Mouse (Mus musculus): ENCODE data around the gene Cym.

Cym gene

DNA sequence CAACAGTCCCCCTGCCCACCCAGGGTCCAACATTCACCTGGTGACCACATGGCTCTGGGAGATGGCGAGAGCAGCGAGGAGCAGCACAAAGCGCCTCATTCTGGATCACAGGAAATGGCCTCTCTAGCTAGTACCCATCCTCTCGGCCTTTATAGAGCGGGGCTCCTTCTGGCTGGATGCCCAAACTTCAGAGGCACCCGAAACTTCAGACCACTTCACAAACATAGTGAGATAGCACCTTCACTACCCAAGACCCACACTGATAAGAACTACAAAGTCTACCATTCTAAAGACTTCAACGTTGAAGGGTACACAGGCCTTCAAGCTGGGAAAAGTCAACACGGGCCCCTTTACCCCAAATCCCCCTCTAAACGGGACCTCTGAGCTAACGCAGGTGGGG, at the start of gene Cym:
Gene Cym, minus strand, starts transcription at position 125 of the 400 bp plus-strand sequence.
- DNase-seq, result no peak

- DNase-seq, result no peak
These were observed 45.3 kb upstream of the Cym start for GRCm38 (mm10) chr3:107266814-107267345.

DNA sequence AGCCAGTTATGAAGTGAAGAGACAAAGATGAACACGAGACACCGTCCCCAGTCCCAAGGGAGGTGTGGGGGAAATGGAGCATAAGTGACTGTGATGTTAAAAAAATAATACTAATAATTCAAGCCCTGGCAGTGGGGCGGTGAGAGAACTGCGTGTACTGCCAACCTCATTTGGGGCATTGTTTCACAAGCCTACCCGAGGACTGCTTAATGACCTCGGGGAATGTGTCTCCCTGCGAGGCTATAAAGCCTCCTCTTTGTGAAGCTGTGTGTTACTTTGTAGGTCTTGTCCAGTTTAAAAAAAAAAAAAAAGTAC, 40.3 kb upstream of the Cym start:
- DNase-seq, result peak in 1 of 2 experiments; percentile 28

GRCm38 (mm10) chr3:107260956-107261850, 39.7 kb upstream of the Cym start:
- no peak for DNase-seq

- DNase-seq, result no peak
These were observed 36.4 kb upstream of the Cym start for GRCm38 (mm10) chr3:107257924-107258323.

GRCm38 (mm10) chr3:107256724-107257123, 35.2 kb upstream of the Cym start:
- no peak for DNase-seq

GRCm38 (mm10) chr3:107255992-107256391, 34.5 kb upstream of the Cym start:
- no peak for DNase-seq

- DNase-seq, result no peak
These were observed 32.4 kb upstream of the Cym start for GRCm38 (mm10) chr3:107253925-107254324.

DNA sequence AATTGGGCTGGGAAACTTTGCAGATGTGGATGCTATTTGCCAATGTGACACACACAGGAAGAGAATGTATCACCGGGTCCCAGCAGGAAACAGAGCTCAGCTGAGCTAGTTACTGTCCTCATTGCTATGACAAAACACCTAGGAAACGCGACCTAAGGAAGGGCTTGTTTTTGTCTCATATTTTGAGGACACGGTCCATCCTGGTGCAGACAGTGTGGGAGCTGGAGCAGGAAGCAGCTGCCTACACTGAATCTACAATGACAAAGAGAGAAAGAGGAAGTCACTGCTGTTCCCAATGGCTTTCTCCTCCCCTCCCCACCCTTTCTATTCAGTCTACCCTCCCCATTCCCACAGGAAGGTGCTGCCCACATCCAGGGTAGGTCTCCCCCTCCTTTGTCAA, 30.5 kb upstream of the Cym start:
- peak in 1 of 2 experiments; percentile 24 for DNase-seq

GRCm38 (mm10) chr3:107250320-107250719, 28.8 kb upstream of the Cym start:
- DNase-seq, result no peak

- DNase-seq, result peak; percentile 68 to 71
These were observed 27.5 kb upstream of the Cym start for GRCm38 (mm10) chr3:107249042-107249441.

DNA sequence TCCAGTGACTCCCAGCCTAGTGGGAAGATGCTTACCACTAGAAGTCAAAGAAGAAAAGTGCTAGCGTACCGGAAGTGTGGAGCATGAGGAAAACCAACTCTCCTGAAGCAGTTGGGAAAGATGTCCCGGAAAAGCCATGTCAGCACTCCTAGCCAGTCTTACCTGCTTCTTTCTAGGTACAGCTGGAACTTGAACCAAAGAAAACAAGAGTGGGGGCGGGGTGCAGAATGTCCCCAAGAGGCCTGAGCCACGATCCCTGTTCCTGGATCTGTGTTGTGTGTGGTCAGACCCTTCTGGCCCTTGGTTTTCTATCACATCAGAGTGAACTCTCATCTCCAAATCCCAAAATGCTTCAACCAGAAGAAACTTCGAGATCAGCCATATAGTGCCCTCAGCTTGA, 25.3 kb upstream of the Cym start:
- no peak for DNase-seq

DNA sequence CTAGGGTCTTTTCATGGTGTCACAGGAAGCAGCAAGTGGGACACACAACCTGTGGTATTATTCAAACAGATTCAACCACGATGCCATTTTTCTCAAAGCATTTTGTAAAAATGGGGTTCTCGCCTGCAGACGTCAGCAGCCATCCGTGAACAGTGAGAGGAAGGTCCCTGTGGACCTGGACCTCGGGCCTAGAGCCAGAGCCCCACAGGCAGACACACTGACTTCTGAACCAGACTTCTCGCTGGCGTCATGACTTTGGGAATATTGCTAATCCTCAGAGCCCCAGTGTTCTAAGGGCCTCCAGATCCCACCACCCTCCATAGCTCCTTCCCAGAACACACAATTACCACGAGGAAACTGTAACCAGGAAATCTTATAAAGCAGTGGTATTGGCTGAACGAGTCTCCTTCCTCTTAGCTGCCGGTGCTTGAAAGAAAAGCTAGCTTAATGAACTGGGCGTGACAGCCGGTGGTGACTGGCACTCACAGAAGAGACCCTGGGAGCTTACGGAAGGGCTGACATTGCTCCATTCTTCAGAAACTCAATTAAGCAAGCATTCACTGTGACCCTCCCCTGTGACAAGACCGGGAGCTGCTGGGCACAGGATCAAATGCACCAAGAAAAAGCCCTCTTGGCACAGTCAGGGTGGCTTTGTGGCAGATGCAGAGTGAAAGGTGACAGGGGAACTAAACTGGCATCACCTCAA, 20.0 kb upstream of the Cym start:
- peak; percentile 28 to 56 for DNase-seq

DNA sequence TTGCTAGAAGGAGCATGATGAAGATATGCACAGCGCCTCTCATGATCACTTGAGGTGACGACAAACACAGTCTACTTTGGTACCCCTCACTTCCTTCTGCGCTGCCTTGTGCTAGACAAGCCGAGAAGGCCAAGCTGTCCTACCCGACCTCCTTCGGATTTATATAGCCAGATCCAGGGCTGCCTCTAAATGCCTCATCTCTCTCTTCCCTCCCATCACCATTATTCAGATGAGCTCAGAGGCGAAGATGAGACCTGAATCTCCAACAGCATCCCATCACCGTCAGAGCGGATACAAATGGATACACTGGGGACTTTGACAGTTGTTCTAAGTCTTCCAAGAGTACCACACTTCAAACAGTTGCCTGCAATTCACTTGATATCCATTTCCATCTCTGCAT, 18.1 kb upstream of the Cym start, which contains the start of gene Prok1:
Gene Prok1, minus strand, starts transcription at position 101 of the 400 bp plus-strand sequence.
- DNase-seq, result no peak

DNA sequence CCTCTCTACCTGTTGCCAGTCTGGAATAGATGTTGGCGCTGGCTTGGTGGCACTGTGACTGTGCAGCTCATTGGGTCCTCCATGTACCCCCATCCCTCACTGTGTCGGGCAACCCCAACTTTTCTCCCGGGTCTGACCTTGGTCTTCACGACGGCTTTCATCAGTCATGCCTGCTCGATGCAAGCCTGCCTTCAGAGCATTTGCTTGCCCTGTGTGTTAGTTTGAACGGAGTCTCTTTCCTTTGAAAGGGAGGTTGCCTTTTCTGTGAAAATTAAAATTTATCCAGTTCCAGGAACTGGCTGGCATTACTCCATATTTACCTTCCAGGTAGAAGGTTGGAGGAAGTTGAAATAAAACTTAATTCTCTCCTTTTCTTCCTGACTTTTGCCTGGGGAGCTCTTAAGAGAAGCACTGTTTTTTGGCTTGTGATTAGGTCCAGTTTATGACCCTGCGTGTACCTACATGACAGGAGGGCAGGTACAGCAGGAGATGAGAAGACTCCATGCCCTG, 17.0 kb upstream of the Cym start:
- peak; percentile 60 to 63 for DNase-seq

- peak in 1 of 2 experiments; percentile 39 for DNase-seq
These were observed 16.5 kb upstream of the Cym start for GRCm38 (mm10) chr3:107238051-107238450.

GRCm38 (mm10) chr3:107233945-107234344, 12.4 kb upstream of the Cym start:
- no peak for DNase-seq

- peak; percentile 33 to 82 for DNase-seq
These were observed 11.8 kb upstream of the Cym start for GRCm38 (mm10) chr3:107233351-107233813.

- DNase-seq, result no peak
These were observed 9.7 kb upstream of the Cym start for GRCm38 (mm10) chr3:107231202-107231601.

- peak in 1 of 2 experiments; percentile 24 for DNase-seq
These were observed 9.0 kb upstream of the Cym start, which contains the start of gene A630076J17Rik for GRCm38 (mm10) chr3:107230527-107230926. TSS of gene A630076J17Rik (plus strand) at chr3:107230614.

DNA sequence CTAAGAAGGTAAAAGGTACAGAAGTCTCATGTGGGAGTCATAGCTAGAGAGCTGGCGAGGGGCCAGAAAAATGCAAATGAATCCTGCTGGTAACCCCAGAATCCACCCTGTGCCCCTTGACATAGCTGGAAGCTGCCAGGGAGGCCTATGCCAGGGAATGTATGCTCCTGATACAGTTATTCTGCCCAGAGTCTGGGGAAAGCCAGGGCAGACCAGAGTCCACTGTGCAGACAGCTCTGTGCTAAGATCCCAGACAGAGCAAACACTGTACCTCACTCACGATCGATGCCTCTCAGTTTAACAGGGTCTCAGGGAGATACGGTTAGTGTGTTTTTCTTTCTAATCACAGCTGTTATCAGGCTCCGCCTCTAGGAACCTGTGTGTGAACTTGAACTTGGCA, 8.3 kb upstream of the Cym start:
- peak in 1 of 2 experiments; percentile 22 for DNase-seq

- no peak for DNase-seq
These were observed 7.7 kb upstream of the Cym start for GRCm38 (mm10) chr3:107229221-107229620.

DNA sequence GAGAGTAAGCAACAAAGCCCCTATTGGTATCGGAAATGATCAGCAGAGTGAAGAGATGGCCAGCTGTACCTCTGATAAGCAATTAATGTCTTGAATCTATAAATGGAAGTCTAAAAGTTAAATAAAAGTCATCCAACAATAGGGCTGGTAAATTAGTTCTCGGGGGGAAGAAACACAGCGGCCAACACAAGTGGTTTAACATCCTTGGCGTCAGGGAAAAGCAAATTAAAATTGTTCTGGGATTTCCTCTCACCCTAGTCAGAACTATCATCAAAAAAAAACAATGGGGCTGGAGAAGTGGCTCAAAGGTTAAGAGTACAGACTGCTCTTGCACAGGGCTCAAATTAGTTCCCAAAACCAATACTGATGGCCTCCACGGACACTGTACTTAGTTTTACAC, 4.3 kb upstream of the Cym start:
- DNase-seq, result no peak

Data from kidney, adult 8-10 months (tissue).